Mouse (Mus musculus) embryo, embryonic 9.5 days (tissue): ENCODE measurements around the gene Rad51ap2.

ENCODE experiments used
- DNase-seq: peaks from one replicate; pipeline ENCODE4 v3.0.0-alpha.2; 2017; ENCODE audit errors: extremely low spot score

Gene Rad51ap2

DNA sequence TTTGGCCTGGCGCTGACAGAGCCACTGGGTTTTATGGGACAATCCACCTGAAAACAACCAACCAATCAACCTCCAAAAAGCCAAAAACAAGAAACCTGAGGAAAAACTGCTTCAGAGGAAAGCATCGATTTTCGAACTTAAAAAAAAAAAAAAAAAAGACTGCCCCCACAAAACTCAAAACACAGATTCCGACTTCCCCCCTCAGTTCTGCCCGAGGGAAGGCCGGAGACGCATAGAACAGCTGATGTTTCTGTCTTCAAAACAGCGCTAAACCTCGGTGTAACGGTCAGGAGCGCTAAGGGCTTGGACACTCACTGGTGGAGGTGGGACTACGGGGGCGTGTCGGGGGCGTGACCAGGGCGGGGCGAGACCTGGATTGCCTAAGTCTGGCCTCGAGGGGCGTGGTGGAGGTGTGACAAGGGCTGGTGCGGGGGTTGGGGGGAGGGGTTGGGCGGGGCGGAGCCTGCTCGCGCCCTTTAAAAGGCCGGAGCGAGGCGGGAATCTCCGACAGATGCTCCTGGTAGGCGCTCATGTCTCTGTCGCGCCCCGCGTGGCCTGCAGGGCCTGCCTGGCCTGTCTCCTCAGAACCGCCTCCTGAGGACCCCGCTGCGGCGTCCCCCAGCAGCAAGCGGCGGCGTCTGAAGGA is at the start of gene Rad51ap2:
TSS of gene Rad51ap2 (plus strand) at position 531 of the 646 bp plus-strand sequence.
- peak; percentile 98 for DNase-seq

- DNase-seq, result no peak
These were observed 48.2 kb upstream of the Rad51ap2 start for GRCm38 (mm10) chr12:11407679-11408078.

DNA sequence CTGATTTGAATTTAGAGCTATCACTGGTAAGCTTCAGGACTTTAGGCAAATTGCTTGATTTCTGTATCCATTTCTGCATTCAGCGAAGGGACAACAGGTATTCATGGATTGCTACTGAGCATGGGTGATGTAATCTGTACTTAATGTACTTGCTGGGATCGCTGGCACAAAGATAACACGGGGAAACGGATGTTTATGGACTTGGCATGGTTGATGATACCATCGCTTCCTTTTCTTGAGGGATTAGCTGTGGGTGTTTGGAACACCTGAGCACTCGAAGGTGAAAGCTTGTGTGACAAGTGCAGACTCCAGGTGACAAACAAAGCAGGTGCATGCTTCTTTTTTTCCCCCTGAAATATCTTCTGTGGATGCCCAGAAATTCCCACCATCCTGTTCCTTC is 37.8 kb upstream of the Rad51ap2 start:
- DNase-seq, result no peak

DNA sequence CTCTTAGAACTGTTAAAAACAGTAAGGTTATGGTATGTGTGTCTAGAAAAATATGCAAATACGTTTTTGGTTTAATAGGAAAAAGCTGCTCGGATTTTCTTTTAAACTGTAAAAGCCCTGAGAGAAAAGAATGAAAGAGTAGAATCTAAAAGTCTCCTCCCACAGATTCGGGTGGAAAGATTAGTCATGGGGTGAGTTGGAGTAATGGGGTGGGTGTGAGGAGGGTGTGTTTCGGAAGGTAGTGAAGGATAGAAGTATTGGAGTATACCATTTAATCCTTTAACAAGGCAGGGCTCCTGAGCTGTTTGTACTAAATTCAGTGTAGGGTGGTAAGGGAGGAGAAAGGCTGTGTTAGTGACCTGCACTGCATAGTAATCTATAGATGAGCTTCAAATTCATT is 28.5 kb upstream of the Rad51ap2 start:
- no peak for DNase-seq

DNA sequence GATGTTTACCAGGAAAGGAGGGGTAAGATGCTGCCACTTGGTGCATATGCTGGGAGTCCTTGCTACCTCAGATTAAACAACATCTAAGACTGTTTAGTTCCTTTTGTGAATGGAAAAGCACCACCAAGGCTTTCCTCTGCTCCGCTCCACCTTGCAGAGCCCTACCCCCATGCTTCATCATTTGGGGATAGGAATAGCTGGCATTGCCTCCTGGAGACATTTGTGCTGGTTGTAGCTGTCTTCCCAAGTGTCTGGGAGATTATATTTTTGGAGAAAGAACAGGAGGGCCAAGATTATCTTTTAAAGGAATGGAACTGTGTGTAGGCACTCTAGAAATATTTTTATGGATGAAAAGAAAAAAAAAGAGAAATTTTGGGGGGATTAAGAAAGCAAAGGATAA is 22.8 kb upstream of the Rad51ap2 start:
- DNase-seq, result no peak

- no peak for DNase-seq
These were observed 22.2 kb upstream of the Rad51ap2 start for GRCm38 (mm10) chr12:11433716-11434115.

DNA sequence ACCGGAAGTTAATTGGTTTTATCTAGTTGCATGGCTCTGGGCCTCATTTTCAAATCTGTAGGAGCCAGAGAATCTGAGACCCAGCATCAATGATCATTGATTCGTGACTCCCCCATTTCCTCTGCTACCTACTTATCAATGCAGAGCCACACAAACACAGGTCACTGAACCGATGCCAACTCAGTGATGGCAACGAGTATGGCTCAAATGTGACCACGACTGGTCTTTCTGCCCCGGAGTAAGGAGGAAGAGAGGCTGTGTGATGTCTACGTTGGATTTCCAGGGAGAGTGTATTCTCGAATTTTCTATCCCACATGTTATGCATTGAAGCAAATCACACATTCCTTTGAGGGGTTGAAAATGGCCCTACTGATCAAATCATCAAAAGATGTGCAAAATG is 21.4 kb upstream of the Rad51ap2 start:
- DNase-seq, result no peak

DNA sequence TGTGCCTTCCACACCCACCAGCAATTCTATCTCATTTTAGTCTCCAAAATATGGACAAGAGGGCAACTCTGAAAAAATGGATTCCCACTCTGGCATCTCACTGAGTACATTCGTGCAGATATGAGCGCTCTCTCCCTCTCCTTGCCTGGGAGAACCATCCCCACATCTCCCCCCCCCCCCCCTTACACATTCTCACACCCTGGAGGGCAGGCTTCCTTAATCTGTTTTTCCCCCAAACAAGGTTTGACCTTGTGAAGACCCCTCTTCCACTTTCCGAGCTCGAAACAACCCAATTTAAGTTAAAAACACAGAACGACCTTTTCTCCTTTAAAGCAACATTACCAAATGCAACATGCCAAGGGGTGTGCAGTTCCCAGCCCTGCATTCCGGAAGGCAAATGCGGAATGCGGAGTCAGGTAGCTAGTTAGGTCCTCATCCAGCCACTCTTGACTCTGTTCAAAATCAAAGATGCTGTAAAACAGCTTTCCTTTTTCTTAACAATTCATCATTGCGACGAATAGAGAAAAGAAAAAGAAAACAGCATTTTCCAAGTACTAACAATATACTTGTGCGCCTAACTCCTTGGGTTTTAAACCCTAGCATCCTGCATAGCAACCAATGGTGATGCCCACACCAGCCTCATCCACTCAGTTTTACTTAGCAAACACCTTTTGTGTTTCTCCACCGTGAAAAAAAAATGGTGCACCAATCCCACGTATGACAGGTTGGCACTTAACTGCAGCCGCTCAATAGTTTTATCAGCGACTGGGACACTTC is 20.4 kb upstream of the Rad51ap2 start:
- peak; percentile 12 for DNase-seq

DNA sequence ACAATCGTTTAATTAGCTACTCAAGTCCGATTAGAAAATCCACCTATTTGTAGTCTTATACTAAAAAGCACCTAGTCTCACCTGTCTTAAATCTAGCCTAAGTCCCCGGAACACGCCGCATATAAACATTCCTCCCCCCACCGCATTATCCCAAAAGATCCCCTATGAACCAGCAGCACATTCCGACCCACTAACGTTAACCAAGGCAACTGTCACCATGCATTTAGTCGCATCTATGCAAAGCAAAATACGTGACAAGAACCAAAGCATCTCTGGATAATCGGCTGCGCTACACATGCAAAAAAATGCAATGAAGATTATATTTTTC is 19.9 kb upstream of the Rad51ap2 start:
- peak; percentile 4 for DNase-seq

- DNase-seq, result peak; percentile 87
These were observed 19.2 kb upstream of the Rad51ap2 start, which contains the start of gene Vsnl1 for GRCm38 (mm10) chr12:11436497-11437265. Gene Vsnl1, minus strand, starts transcription at chr12:11436613.

GRCm38 (mm10) chr12:11437266-11437906 is 18.5 kb upstream of the Rad51ap2 start:
- peak; percentile 85 for DNase-seq

DNA sequence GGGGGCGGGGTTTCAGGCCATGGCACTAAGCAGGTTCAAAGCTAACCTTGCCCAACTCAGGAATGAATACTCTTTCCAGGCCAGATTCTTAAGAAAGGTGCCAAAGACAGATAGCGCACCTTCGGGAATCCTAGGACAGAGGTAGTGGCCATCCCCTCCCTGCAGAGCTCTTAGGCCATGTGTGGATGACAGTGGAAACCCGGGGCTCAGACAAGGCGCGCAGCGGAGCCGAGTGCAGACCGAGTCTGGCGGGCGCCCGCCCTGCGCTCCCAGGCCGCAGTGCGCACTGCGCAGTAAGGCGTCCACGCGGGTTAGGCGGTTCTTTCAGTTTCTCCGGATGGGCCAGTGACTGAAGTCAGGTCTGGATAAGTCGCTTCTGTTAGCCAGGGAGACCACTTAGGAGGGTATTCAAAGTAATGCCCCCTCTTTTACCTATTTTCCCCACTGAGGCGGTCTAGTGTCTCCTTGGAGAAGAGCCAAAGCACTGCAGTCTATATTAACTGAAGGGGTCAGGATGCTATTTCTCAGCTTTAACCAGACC is 17.9 kb upstream of the Rad51ap2 start:
- peak; percentile 29 for DNase-seq

DNA sequence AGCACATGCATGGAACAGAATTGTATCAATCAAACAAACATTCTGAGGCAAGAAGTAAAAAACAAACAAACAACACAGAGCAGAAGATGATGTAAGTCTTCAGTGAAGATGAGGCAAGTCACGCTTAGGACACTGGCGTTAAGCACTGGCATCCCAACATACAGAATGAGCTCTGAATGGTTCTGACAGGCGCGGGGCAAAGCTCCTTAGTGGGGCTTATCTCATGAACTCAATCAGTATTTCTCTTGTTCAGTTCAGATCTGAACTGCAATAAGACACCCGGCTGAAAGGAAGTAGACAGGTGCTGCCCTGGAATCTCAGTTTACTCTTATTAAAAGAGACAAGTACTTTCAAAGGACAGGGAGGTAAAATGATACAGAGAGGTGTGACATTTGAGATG is 1.7 kb upstream of the Rad51ap2 start:
- no peak for DNase-seq

GRCm38 (mm10) chr12:11456213-11456612 is 334 bp downstream of the Rad51ap2 start:
- DNase-seq, result no peak

DNA sequence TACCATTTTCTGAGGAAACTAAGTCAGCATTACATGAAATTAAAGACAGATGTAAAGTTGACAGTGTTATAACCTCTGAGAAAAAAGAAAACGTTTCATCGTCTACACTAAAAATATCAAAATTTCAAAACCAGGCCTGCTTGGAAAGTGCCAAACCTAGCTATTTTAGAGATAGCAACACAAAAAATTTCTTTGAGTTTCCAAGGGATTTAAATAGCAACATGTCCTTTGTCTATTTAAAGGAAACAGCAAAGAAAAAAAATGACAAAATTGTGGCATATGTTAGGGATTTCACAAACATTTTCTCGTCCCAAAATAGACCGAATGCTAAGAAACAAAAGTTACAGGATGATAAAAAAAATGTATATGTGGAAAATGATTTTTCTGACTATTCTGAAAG is 753 bp downstream of the Rad51ap2 start:
- no peak for DNase-seq
